Mouse (Mus musculus) hindbrain, embryonic 11.5 days (tissue): ENCODE results near the gene Slc29a4. TPM values are rescaled to one million over a fixed set of nuclear protein-coding genes. Genes with fewer than 3 reads are reported as not detected.
A peak's percentile ranks its signal among the peaks of the same experiment; 100 is the strongest.

ENCODE experiments used
- ATAC-seq: fragments of 200-750 bp; cut with Nextera tagmentation; 2 replicates; pipeline ENCODE4 v1.8.0; 2017; ENCODE audit warnings: mild to moderate bottlenecking, moderate TSS enrichment, moderate library complexity; ENCODE audit not compliant: low FRiP score
- DNase-seq: peaks from one replicate; pipeline ENCODE4 v3.0.0-alpha.2; 2015; ENCODE audit warnings: low spot score
- H3K27ac ChIP-seq: fragments of 300-500 bp; sonication (generic); 2 replicates; pipeline ENCODE4 v1.5.1; 2014; ENCODE audit warnings: mild to moderate bottlenecking, low read depth, low read length
- H3K27me3 ChIP-seq: fragments of 300-500 bp; sonication (generic); 2 replicates; pipeline ENCODE4 v1.6.1; 2014; ENCODE audit warnings: mild to moderate bottlenecking, low read length, moderate library complexity, mixed read lengths; ENCODE audit not compliant: control insufficient read depth, insufficient read depth
- H3K36me3 ChIP-seq: fragments of 300-500 bp; sonication (generic); 2 replicates; pipeline ENCODE4 v1.6.1; 2014; ENCODE audit warnings: mild to moderate bottlenecking, low read length, moderate library complexity, mixed read lengths; ENCODE audit not compliant: control insufficient read depth, insufficient read depth
- H3K4me1 ChIP-seq: fragments of 300-500 bp; sonication (generic); replicated peaks from 2 replicates; pipeline ENCODE4 v1.6.1; 2014; ENCODE audit warnings: low read length, mixed read lengths; ENCODE audit not compliant: control insufficient read depth, insufficient read depth
- H3K4me2 ChIP-seq: fragments of 300-500 bp; sonication (generic); replicated peaks from 2 replicates; pipeline ENCODE4 v1.6.1; 2014; ENCODE audit warnings: mild to moderate bottlenecking, low read depth, low read length
- H3K4me3 ChIP-seq: fragments of 300-500 bp; sonication (generic); 2 replicates; pipeline ENCODE4 v1.5.1; 2014; ENCODE audit warnings: low read depth, low read length
- H3K9ac ChIP-seq: fragments of 300-500 bp; sonication (generic); 2 replicates; pipeline ENCODE4 v1.6.1; 2014; ENCODE audit warnings: low read depth, low read length
- H3K9me3 ChIP-seq: fragments of 300-500 bp; sonication (generic); 2 replicates; pipeline ENCODE4 v1.6.1; 2016; ENCODE audit warnings: low read length; ENCODE audit not compliant: control insufficient read depth
- WGBS: fragments of 180-500 bp; shearing (Covaris S2); extraction: QIAGEN DNeasy Blood & Tissue Kit; methylation state at CpG from one replicate; pipeline ENCODE4 v1.1.7; 2014; 5-methylcytosine and 5-hydroxymethylcytosine counted together
- polyA plus RNA-seq: library from polyadenylated mRNA; unstranded; fragments of >200 nt; fragmentation: Nextera tagmentation; extraction: Ambion mirVana; gene quantifications from 2 replicates; pipeline ENCODE4 v1.2.1, GENCODE M21; 2014

Slc29a4 gene
- polyA plus RNA-seq, 1 experiment from 2014 or later: 24.1 TPM

- Histone ChIP-seq H3K4me3 (no peak overlapping the region), H3K27me3 (no peaks in the 10 kb centered on the region; the same call in 1 of the 2 replicates), H3K36me3 (no peaks in the 10 kb centered on the region), H3K27ac (no peak overlapping the region), H3K4me1 (no peaks in the 10 kb centered on the region), H3K4me2 (no peak overlapping the region), H3K9me3 (no peaks in the 10 kb centered on the region), H3K9ac (no peak overlapping the region)
- 73% methylated on average over 12 of the region's 12 CpGs for WGBS
- no peak for ATAC-seq
- DNase-seq: no peak
Observed at GRCm38 (mm10) chr5:142692971-142693737, 842 bp downstream of the Slc29a4 start.

GRCm38 (mm10) chr5:142693738-142694430 is 1.6 kb downstream of the Slc29a4 start:
- ATAC-seq (no peak), DNase-seq (no peak)
- no peak overlapping the region for H3K27ac ChIP-seq
- no peak overlapping the region for H3K4me2 ChIP-seq
- WGBS: 59% methylated on average over 8 of the region's 8 CpGs
- no peak overlapping the region for H3K9ac ChIP-seq
- H3K9me3 ChIP-seq: no peaks in the 10 kb centered on the region
- no peak overlapping the region for H3K4me3 ChIP-seq
- no peaks in the 10 kb centered on the region; the same call in 1 of the 2 replicates for H3K27me3 ChIP-seq
- H3K4me1 ChIP-seq: no peaks in the 10 kb centered on the region
- H3K36me3 ChIP-seq: no peaks in the 10 kb centered on the region

- 8% methylated on average over 12 of the region's 12 CpGs for WGBS
- Histone ChIP-seq H3K27me3 (no peaks in the 10 kb centered on the region; the same call in 1 of the 2 replicates), H3K36me3 (no peaks in the 10 kb centered on the region), H3K4me1 (no peaks in the 10 kb centered on the region), H3K9me3 (no peaks in the 10 kb centered on the region), H3K27ac (no peak overlapping the region; the same call in 1 of the 2 replicates), H3K4me2 (no peak overlapping the region), H3K4me3 (no peak overlapping the region), H3K9ac (no peak overlapping the region)
- peak; percentile 70; the same call in 1 of the 2 replicates for ATAC-seq
- peak; percentile 69 for DNase-seq
Observed at GRCm38 (mm10) chr5:142694627-142695340, 2.5 kb downstream of the Slc29a4 start.

- H3K4me1 ChIP-seq: no peaks in the 10 kb centered on the region
- H3K27ac ChIP-seq: no peak overlapping the region
- ATAC-seq (peak; percentile 30; the same call in 1 of the 2 replicates), DNase-seq (peak; percentile 52)
- 27% methylated on average over 6 of the region's 6 CpGs for WGBS
- peaks cover 3% of the 10 kb centered on the region for H3K27me3 ChIP-seq
- no peak overlapping the region for H3K9ac ChIP-seq
- no peaks in the 10 kb centered on the region for H3K36me3 ChIP-seq
- no peak overlapping the region for H3K4me2 ChIP-seq
- no peaks in the 10 kb centered on the region for H3K9me3 ChIP-seq
- no peak overlapping the region for H3K4me3 ChIP-seq
Observed at GRCm38 (mm10) chr5:142696258-142696657, 3.9 kb downstream of the Slc29a4 start.

GRCm38 (mm10) chr5:142696865-142697264 is 4.6 kb downstream of the Slc29a4 start:
- WGBS: 86% methylated on average over 6 of the region's 6 CpGs
- no peak for DNase-seq

GRCm38 (mm10) chr5:142697742-142698141 is 5.4 kb downstream of the Slc29a4 start:
- Histone ChIP-seq H3K4me2 (no peak overlapping the region), H3K9ac (no peak overlapping the region), H3K9me3 (no peaks in the 10 kb centered on the region), H3K4me1 (no peaks in the 10 kb centered on the region), H3K27me3 (peaks cover 3% of the 10 kb centered on the region), H3K36me3 (no peaks in the 10 kb centered on the region), H3K4me3 (no peak overlapping the region), H3K27ac (no peak overlapping the region)
- ATAC-seq (no peak), DNase-seq (no peak)
- 67% methylated on average over 2 of the region's 2 CpGs for WGBS

More at GRCm38 (mm10) chr5:142696865-142697264, 4.6 kb downstream of the Slc29a4 start:
- Histone ChIP-seq H3K27ac (no peak overlapping the region), H3K4me1 (no peaks in the 10 kb centered on the region), H3K4me3 (no peak overlapping the region), H3K9me3 (no peaks in the 10 kb centered on the region), H3K27me3 (peaks cover 3% of the 10 kb centered on the region), H3K4me2 (no peak overlapping the region), H3K9ac (no peak overlapping the region), H3K36me3 (no peaks in the 10 kb centered on the region)
- ATAC-seq: no peak

GRCm38 (mm10) chr5:142700842-142701589 is 8.7 kb downstream of the Slc29a4 start:
- no peak overlapping the region for H3K9ac ChIP-seq
- H3K9me3 ChIP-seq: no peaks in the 10 kb centered on the region
- H3K4me2 ChIP-seq: no peak overlapping the region
- peak; percentile 15 for ATAC-seq
- H3K4me1 ChIP-seq: 0 out of 2 replicates have a peak, but pooled peaks cover 5% of the 10 kb centered on the region
- peaks cover 3% of the 10 kb centered on the region for H3K27me3 ChIP-seq
- no peaks in the 10 kb centered on the region for H3K36me3 ChIP-seq
- H3K27ac ChIP-seq: no peak overlapping the region
- peak; percentile 22 for DNase-seq
- no peak overlapping the region for H3K4me3 ChIP-seq
- 11% methylated on average over 15 of the region's 15 CpGs for WGBS
